Mouse (Mus musculus) cerebellum, adult 8-10 months (tissue): ENCODE measurements around the gene Rasip1.
A peak's percentile ranks its signal among the peaks of the same experiment; 100 is the strongest.

ENCODE experiments used
- DNase-seq: peaks from one replicate; pipeline ENCODE4 v3.0.0; 2022

Gene Rasip1

GRCm38 (mm10) chr7:45625481-45625880 lies 1.8 kb upstream of the Rasip1 start:
- DNase-seq, result no peak

DNA sequence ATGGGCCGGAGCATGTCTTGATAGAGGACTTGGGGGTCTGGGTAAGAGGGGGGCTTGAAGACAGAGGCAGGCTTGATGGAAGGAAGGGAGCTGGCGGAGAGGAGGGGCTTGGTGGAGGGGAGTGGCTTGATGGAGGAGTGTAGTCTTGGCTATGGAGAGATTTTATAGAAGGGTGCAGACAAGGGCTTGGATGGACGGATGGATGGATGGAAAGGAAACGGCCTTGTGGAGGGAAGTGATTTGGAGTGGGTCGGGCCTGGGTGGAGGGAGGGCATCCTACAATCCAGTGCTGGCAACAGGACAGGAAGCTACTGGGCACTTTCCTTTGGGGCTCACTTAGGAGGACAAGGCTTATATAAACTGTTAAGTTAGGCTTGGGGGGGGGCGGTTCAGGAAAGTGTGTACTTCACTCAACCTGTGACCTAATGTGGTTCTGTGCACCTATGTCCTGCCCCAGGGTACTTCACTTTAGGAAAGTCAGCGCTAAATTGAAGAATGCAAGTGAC lies 664 bp upstream of the Rasip1 start:
- no peak for DNase-seq

GRCm38 (mm10) chr7:45628364-45629294 lies 1.3 kb downstream of the Rasip1 start:
- DNase-seq, result peak; percentile 93

DNA sequence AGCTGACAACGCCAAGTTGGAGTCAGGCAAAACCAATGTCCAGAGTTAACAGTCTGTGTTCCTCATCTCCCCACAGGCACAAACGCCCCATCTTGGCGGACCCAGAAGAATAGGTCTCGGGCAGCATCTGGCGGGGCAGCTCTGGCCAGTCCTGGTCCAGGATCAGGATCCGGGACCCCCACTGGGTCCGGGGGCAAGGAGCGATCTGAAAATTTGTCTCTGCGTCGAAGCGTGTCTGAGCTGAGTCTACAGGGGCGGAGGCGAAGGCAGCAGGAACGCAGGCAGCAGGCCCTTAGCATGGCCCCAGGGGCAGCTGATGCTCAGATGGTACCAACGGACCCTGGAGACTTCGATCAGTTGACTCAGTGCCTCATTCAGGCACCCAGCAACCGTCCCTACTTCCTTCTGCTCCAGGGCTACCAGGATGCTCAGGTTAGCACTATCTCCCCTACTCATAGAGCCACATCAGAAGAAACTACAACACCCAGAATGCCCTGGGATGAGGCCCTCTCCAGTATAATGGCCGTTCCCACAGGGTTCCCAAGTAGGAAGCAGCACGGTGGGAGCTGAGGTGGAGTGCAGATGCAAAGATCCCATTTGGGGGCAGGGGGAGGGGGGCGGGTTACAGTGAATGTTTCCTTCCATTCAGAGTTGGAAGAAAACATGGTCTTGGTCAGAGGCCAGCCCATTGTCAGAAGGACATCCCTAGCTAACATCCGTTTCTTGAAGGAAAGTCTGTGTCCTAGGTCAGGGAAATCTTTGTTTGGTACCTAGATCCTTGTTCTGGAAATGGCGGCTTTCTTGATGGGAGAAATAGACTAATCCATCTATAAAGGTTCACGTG lies 3.0 kb downstream of the Rasip1 start:
- DNase-seq, result no peak

DNA sequence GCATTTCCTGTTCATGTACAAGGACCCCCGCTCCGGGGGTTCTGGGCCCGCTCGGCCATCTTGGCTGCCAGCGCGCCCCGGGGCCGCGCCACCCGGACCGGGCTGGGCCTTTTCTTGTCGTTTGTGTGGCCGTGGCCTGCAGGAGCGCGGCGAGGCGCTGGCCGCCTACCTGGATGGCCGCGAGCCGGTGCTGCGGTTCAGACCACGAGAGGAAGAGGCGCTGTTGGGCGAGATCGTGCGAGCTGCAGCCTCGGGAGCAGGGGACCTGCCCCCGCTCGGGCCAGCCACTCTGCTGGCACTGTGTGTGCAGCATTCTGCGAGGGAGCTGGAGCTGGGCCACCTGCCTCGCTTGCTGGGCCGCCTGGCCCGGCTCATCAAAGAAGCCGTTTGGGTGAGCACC lies 5.2 kb downstream of the Rasip1 start:
- peak; percentile 75 for DNase-seq

GRCm38 (mm10) chr7:45634946-45635681 lies 7.8 kb downstream of the Rasip1 start:
- DNase-seq, result no peak

- no peak for DNase-seq
Observed at GRCm38 (mm10) chr7:45635711-45636688, 8.7 kb downstream of the Rasip1 start.

DNA sequence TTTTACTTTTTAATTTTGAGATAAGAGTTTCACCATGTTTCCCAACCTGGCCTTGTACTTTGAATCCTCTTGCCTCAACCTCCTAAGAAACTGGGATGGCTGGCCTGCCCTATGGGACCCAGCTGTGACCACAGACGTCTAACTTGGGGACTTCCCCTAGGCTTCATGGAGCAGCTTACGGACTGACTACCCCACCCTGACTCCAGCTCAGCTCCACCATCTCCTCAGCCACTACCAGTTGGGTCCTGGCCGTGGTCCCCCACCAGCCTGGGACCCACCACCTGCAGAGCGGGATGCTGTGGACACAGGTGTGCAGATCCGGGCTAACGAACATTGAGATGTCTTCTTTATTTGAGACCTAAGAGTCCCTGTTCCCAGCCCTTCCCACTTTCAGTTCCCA lies 10.4 kb downstream of the Rasip1 start:
- DNase-seq, result peak; percentile 46

DNA sequence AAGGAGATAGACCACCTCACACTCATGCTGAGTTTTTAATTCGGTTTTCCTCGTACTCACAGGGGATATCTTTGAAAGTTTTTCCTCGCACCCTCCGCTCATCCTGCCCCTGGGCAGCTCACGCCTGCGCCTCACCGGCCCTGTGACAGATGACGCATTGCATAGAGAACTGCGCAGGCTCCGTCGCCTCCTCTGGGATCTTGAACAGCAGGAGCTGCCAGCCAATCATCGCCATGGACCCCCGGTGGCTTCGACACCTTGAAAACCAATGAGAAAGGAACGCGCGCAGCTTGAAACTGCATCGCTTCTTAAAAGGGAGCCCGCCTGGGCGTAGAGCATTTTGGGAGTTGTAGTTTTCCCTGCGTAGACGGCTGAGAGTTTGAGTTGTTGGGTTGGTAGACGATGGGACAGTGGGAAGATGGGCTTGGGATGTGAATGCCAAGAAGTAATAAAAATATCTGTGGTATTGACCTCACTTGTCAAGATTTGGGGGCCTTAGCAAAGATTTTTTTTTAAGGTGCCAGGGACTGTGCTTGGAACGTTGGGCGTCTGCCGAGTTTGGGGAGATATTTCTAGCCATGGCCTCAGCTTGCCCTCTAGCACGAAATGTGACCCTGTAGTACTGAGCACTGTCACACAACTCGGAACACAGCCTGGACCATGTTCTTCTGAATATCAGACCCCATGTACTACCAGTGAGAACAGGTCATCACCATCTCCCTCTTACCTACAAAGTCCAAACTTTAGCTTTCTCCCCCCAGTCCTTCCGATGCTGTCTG lies 11.5 kb downstream of the Rasip1 start:
- peak; percentile 97 for DNase-seq

- peak; percentile 47 for DNase-seq
Observed at GRCm38 (mm10) chr7:45639561-45640027, 12.3 kb downstream of the Rasip1 start, which contains the start of gene Mamstr. Gene Mamstr, plus strand, starts transcription at chr7:45639977.

- DNase-seq, result peak; percentile 43
Observed at GRCm38 (mm10) chr7:45640191-45640957, 13.1 kb downstream of the Rasip1 start.

DNA sequence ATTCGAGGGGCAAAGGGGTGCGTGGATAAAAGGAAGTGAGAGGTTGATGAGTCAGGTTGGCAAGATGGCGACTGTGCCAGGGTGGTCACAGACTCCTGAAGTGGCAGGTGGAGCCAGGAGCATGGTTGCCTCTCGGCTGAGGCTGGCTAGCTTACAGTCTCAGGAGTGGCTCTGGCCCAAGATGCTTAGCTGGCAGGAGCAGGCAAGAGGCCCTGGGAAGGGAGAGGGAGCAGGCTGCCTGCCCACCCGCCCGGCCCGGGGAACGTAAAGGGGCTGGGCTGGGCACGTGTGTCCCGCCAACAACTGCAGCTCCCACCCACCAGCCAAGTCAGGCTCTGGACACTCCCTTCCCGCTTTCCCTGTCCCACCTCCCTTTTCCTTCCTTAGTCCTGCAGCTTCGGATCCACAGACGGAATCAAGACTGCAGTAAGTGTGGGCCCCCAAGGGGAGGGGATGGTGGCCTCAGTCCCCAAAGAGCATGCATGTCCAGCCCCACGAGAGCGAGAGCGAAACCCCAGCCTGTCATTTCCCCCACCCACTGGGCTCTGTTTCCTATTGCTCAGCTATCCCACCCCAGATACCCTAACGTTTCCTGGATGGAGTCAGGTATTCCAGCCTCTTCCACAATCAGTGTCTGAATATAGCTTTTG lies 14.2 kb downstream of the Rasip1 start:
- peak; percentile 53 for DNase-seq

- DNase-seq, result peak; percentile 48
Observed at GRCm38 (mm10) chr7:45642083-45642482, 14.8 kb downstream of the Rasip1 start.

- DNase-seq, result no peak
Observed at GRCm38 (mm10) chr7:45642503-45643255, 15.4 kb downstream of the Rasip1 start.

DNA sequence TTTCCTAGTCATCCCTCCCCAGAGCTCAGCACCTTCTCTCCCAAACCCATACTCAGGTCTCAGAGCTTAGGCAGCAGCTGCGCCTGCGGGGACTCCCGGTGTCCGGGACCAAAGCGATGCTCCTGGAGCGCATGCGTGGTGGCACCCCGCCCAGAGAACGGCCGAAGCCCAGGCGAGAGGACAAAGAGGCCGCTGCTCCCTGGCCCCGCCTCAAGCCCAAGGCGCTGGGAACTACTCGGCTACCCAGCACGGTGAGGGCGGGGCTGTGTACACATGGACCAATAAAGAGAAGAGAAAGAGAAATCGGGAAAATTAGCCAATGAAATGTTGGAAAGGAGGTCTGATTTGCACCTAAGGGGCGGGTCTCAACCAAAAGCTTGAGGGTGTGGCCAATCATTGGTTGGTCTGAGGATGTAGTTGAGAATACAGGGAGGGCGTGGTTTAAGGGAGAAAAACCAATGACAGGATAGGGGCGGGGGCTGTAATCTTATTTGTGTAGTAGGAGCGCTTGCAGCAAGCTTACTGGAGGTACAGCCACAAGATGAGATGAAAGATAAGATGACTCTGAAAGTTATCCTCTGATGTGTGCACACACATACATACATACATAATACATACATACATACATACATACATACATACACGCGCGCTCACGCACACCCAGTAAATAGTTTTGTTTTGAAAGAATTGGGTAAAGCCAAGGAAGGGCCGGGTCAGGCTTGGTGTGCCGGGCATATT lies 16.3 kb downstream of the Rasip1 start:
- peak; percentile 98 for DNase-seq

- peak; percentile 67 for DNase-seq
Observed at GRCm38 (mm10) chr7:45644183-45644582, 16.9 kb downstream of the Rasip1 start.

DNA sequence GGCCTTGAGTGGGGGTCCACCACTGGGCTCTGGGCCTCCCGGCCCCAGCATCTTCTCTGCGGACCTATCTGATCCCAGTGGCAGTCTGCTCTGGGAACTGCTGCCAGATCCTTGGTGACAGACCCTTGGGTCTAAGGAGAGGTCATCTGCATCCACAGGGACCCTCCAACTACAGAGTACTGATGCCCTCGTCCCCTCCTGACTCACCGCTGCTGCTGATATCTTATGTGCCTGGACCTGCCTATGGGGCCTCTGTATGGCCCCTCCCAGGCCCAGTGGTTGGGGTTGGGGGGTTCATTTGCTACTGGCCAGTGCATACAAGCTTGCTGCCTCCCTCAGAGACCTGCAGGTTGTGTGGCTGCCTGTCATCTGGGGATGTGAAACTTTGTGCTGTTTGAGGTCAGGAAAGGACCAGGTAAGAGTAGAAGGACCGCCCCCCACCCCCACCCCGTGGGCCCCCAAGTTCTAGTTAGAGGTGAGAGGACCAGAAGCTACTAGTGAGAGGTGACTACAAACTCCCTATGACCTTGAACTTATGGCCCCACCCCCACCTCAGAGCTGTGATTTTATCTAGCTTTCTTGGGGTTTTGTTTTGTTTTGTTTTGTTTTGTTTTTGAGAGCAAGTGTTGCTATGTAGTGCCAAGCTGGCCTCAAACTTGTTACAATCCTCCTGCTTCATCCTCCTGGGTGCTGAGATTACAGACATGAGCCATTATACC lies 17.7 kb downstream of the Rasip1 start:
- no peak for DNase-seq
